Mouse (Mus musculus) ovary, postnatal 10 days (tissue): Measurements from ENCODE around the gene Krtap5-2.
"Not testable (repeated sequence)": the region's sequence is repeated elsewhere in the genome, so short reads cannot be mapped to it uniquely, and the experiment has no call there.

Experiments
- DNase-seq: peaks from one replicate; pipeline ENCODE4 v3.0.0; 2022; ENCODE audit warnings: low spot score

The Krtap5-2 gene

GRCm38 (mm10) chr7:142135934-142136333, 39.9 kb downstream of the Krtap5-2 start, which contains the start of gene Gm39115:
TSS of gene Gm39115 (minus strand) at chr7:142136034.
- not testable (repeated sequence) for DNase-seq

DNA sequence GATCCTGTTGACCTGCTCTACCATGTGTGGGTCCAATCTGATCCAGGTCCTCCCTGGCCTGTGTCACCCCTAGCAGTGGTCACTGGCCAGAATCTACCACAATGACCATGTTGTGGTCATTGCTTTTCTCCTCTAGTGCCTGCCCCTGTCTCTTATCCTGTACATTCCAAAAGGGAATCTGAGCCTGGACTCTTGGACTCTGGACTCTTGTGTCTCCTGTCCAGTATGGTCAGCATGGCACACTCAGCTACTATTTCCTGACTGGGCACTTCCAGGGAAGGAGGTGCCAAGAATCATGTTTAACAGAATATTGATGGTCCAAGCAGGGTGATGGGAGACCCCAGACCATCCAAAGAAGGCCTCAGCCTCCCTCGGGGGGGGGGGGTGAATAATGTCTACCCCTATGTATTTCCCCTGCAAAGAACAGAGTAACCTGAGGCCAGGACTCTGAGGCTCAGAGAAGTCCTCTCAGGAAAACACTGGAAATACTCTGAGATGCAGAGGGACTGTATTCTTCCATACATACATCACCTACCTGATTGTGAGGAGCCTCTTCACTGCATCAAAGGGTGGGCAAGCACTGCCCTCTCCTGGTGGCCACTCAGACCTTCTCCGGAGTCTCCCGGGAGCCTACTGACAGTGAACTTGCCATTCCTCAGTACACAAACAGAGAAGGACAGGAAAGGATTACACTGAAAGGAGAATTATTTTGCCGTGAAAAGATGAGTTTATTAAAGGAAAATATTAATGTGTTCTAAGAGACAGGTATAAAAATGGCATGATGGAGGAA, 41.4 kb downstream of the Krtap5-2 start:
- DNase-seq = no peak

DNA sequence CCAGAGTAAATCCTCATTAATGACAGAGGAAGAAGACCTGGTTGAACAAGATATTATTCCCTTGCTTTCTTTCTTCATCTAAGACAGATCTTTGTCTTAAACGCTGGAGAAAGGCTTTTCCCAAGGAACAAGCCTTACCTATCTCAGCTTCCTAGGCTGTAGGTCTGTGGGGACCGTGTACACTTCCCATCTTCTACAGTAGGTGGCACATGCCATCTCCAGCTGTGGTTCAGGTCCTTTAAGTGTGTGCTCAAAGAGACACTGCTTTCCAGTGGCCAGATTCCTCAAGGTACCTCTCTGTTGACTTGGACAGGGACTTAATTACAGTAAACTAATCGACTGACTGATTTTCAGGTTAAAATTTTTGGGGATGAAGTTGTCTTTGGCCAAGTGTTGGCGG, 47.0 kb downstream of the Krtap5-2 start:
- no peak for DNase-seq
